Mouse (Mus musculus) embryonic fibroblast, embryonic 13.5 days (primary cell): ENCODE data around the gene Rassf8.

Experiments used
- CTCF ChIP-seq: IDR thresholded peaks from 2 replicates; pipeline ENCODE4 v1.5.1; 2011; ENCODE audit warnings: mild to moderate bottlenecking, control low read depth, low read length, moderate library complexity, borderline replicate concordance; ENCODE audit not compliant: insufficient read depth
- POLR2A ChIP-seq: IDR thresholded peaks from 2 replicates; pipeline ENCODE4 v1.6.1; 2011; ENCODE audit warnings: low read depth, mild to moderate bottlenecking, control low read depth, low read length, moderate library complexity

DNA sequence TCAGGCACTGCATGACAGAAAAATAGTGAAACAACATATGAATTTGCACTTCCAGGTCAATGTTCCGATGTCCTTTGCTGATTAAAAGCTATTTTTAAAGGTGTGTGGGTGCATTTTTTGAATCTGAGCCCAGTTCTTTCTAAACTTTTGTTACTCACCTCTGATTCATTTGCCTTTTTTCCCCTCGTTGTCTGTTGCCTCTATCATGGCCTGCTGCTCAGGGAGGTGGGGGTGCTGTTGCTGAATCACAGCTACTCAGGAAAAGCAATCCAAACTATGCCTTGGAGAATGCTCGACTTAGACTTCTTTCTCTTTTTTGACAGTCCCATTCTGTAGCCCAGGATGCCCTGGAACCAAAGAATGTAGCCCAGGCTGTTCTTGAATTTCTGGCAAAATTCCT is 1.3 kb upstream of the Rassf8 start:
- TF ChIP-seq CTCF: no peak
- TF ChIP-seq POLR2A: no peak
